In the genomic region with DNA sequence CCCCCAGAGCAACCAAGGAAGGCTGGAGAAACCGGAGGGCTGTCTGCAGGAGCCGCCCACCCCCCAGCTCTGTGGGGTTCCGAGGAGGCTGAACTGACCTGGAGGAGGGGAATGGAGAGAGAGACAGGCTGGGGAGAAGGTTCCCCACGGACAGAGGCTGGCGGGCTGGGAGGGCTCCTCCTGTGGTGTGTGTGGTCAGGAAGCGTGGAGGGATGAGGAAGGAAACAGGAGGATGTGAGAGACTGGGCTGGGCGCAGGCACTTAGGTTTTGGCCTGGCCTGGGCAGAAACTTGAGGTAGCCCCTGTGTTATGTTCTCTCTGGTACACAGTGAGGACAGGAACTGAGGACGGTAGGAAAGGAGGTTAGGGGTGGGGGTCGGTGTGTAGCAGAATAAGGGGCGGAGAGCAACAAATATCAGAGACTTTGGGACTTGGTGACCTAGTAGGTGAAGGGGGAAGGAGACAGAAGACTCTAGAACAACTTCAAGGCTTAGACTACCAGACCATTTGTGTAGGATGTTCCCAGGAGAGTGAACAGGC, we compare ENCODE assay signal across 9 mouse cellular contexts. TPM values are rescaled to one million over a fixed set of nuclear protein-coding genes. Genes with fewer than 3 reads are reported as not detected.
A peak's percentile ranks its signal among the peaks of the same experiment; 100 is the strongest.
DNase-seq lines count a peak whose midpoint lies in the region; ATAC-seq and TF ChIP-seq lines count a peak whose summit lies in the region.
"Had no signal": no experiment of that assay in that cellular context is flagged by ENCODE, and none has a peak within 500 bp of the region (broad histone marks: within the 10 kb centered on the region; RNA-seq: fewer than 3 reads in every experiment).

No protein-coding gene starts in this region.

- H3K4me1 ChIP-seq in kidney, postnatal 0 days (replicated peaks; ENCODE audit: insufficient read depth, low read length): peaks cover 9% of the 10 kb centered on the region; the same call in 1 of the 2 replicates
- H3K4me1 ChIP-seq in kidney, adult 2 months (ENCODE audit: control insufficient read depth, insufficient read depth, low read length): peaks cover 3% of the 10 kb centered on the region; the same call in 1 of the 2 replicates
- H3K4me1 ChIP-seq in intestine, embryonic 16.5 days (ENCODE audit: control insufficient read depth, insufficient read depth, low read length): peaks cover 17% of the 10 kb centered on the region

- H3K9me3 ChIP-seq in kidney, postnatal 0 days (replicated peaks; ENCODE audit: low read length): no peaks in the 10 kb centered on the region
- no peaks in the 10 kb centered on the region for H3K9me3 ChIP-seq in intestine, embryonic 16.5 days (ENCODE audit: control insufficient read depth, low read length)

- no peak overlapping the region for H3K4me3 ChIP-seq in kidney, postnatal 0 days (replicated peaks; ENCODE audit: low read depth, low read length)
- no peak overlapping the region for H3K4me3 ChIP-seq in kidney, adult 2 months (ENCODE audit: insufficient read depth, low read depth, low read length)
- H3K4me3 ChIP-seq in intestine, embryonic 16.5 days (ENCODE audit: low read length): no peak overlapping the region

- no peaks in the 10 kb centered on the region for H3K36me3 ChIP-seq in kidney, postnatal 0 days (ENCODE audit: insufficient read depth, low read length)
- H3K36me3 ChIP-seq in kidney, adult 2 months (ENCODE audit: control insufficient read depth, insufficient read depth, low read length): no peaks in the 10 kb centered on the region
- H3K36me3 ChIP-seq in intestine, embryonic 16.5 days (ENCODE audit: control insufficient read depth, insufficient read depth, low read length): no peaks in the 10 kb centered on the region

- H3K27me3 ChIP-seq in kidney, postnatal 0 days (ENCODE audit: insufficient read depth, low read length): no peaks in the 10 kb centered on the region
- H3K27me3 ChIP-seq in kidney, adult 2 months (replicated peaks; ENCODE audit: control insufficient read depth, insufficient read depth, low read length): no peaks in the 10 kb centered on the region
- no peaks in the 10 kb centered on the region for H3K27me3 ChIP-seq in intestine, embryonic 16.5 days (replicated peaks; ENCODE audit: control insufficient read depth, insufficient read depth, low read length)

- no peak for TF ChIP-seq POLR2A in kidney, adult 2 months (IDR thresholded peaks at IDR 0.05; ENCODE audit: low read depth, low read length)

- no peak for DNase-seq in kidney, postnatal 0 days (ENCODE audit: low spot score)
- no peak for DNase-seq in kidney, adult 2 months
- no peak for DNase-seq in yolk sac, embryonic 10.5 days (ENCODE audit: low spot score)
- no peak for DNase-seq in testis, postnatal 10 days (ENCODE audit: low spot score)
- DNase-seq in thymus, postnatal 0 days (ENCODE audit: low spot score): no peak
- DNase-seq: gastrocnemius, postnatal 25 days had no signal

- no peak overlapping the region for H3K9ac ChIP-seq in kidney, postnatal 0 days (ENCODE audit: low read depth, low read length)
- no peak overlapping the region for H3K9ac ChIP-seq in intestine, embryonic 16.5 days (ENCODE audit: low read depth, low read length)

- peak overlapping the region; percentile 48 for H3K27ac ChIP-seq in kidney, postnatal 0 days
- no peak overlapping the region for H3K27ac ChIP-seq in kidney, adult 2 months (ENCODE audit: insufficient read depth, low read depth, low read length)
- H3K27ac ChIP-seq in intestine, embryonic 16.5 days (ENCODE audit: low read length): peak overlapping the region; percentile 45

- no peak for TF ChIP-seq CTCF in kidney, postnatal 0 days (IDR thresholded peaks at IDR 0.05; ENCODE audit: low read depth)
- no peak for TF ChIP-seq CTCF in kidney, adult 2 months (conservative IDR thresholded peaks at IDR 0.05; ENCODE audit: insufficient read depth, insufficient read length, low read depth, low read length)

- 42% methylated on average over 10 of the region's 10 CpGs for WGBS in kidney, postnatal 0 days
- 63% methylated on average over 10 of the region's 10 CpGs for WGBS in kidney, adult 2 months
- 57% methylated on average over 10 of the region's 10 CpGs for WGBS in intestine, embryonic 16.5 days

- no peak overlapping the region; the same call in 1 of the 2 replicates for H3K4me2 ChIP-seq in kidney, postnatal 0 days (ENCODE audit: low read length)
- H3K4me2 ChIP-seq in intestine, embryonic 16.5 days (ENCODE audit: low read depth, low read length): no peak overlapping the region

- ATAC-seq in kidney, postnatal 0 days (replicated peaks; ENCODE audit: low FRiP score, low read depth): no peak
- peak; percentile 43 for ATAC-seq in common myeloid progenitor, adult 5-6 weeks (replicated peaks; ENCODE audit: low read depth, poor library complexity, severe bottlenecking)
- no peak for ATAC-seq in intestine, embryonic 16.5 days
- 0 out of 2 replicates have a peak, but pooled peaks have one; percentile 12 for ATAC-seq in monocyte, adult 5-6 weeks (replicated peaks; ENCODE audit: insufficient number of reproducible peaks, low FRiP score, low TSS enrichment, poor library complexity, severe bottlenecking)

RNA-seq across cellular contexts. Expression of gene Arhgap23, which starts 2.5 kb away (rescaled TPM):
- polyA plus RNA-seq in kidney, postnatal 0 days (2015; fragmentation: Nextera tagmentation; extraction: Ambion mirVana): 5.4 and 5.7 TPM in 2 replicates
- polyA plus RNA-seq in kidney, adult 2 months (2012; rRNA removed): 14.9 and 17.1 TPM in 2 replicates
- total RNA-seq in common myeloid progenitor, adult 5-6 weeks (2017): 6.2 and 9.6 TPM in 2 replicates
- polyA plus RNA-seq in intestine, embryonic 16.5 days (2015; fragmentation: Nextera tagmentation; extraction: Ambion mirVana): 2.7 and 3.0 TPM in 2 replicates
- 4.7 to 5.8 TPM (median 5.0 TPM) in 3 replicates for total RNA-seq in monocyte, adult 5-6 weeks (2017)
- 1.6 and 2.9 TPM in 2 replicates for polyA plus RNA-seq in thymus, postnatal 0 days (2015; fragmentation: Nextera tagmentation; extraction: Ambion mirVana)

RNA-seq across cellular contexts. Expression of gene Socs7, which starts 50.5 kb away (rescaled TPM):
- polyA plus RNA-seq in kidney, postnatal 0 days (2015; fragmentation: Nextera tagmentation; extraction: Ambion mirVana): 2.4 and 2.6 TPM in 2 replicates
- polyA plus RNA-seq in kidney, adult 2 months (2012; rRNA removed): 12.9 and 13.5 TPM in 2 replicates
- 14.2 and 16.1 TPM in 2 replicates for total RNA-seq in common myeloid progenitor, adult 5-6 weeks (2017)
- 1.8 and 2.1 TPM in 2 replicates for polyA plus RNA-seq in intestine, embryonic 16.5 days (2015; fragmentation: Nextera tagmentation; extraction: Ambion mirVana)
- 16.8 to 18.8 TPM (median 18.0 TPM) in 3 replicates for total RNA-seq in monocyte, adult 5-6 weeks (2017)
- polyA plus RNA-seq in thymus, postnatal 0 days (2015; fragmentation: Nextera tagmentation; extraction: Ambion mirVana): 3.1 and 3.7 TPM in 2 replicates

Comparison
In these comparisons a context has a peak if more than half of its experiments do, and no peak if none do; other contexts are left out.
1. ATAC-seq: peak in common myeloid progenitor, adult 5-6 weeks (single experiment) and monocyte, adult 5-6 weeks (single experiment); none in kidney, postnatal 0 days (single experiment) and intestine, embryonic 16.5 days (single experiment).